Mouse (Mus musculus) kidney, adult 2 months (tissue): ENCODE measurements at regions not wholly inside any gene's neighbourhood (a gene's known extent, or its start where the extent isn't known, plus 50 kb on each side); places are given as distances from the start of the nearest gene placed in this dataset.

Experiments used
- CTCF ChIP-seq: fragments of 200-500 bp; conservative IDR thresholded peaks from 2 replicates; pipeline ENCODE4 v1.5.1; 2011; ENCODE audit warnings: low read depth, mild to moderate bottlenecking, control low read depth, low read length, moderate library complexity, mixed read lengths; ENCODE audit not compliant: insufficient read depth, insufficient read length
- POLR2A ChIP-seq: fragments of 200-500 bp; IDR thresholded peaks from one replicate; pipeline ENCODE4 v1.6.1; 2011; ENCODE audit warnings: low read depth, low read length, control low read depth

DNA sequence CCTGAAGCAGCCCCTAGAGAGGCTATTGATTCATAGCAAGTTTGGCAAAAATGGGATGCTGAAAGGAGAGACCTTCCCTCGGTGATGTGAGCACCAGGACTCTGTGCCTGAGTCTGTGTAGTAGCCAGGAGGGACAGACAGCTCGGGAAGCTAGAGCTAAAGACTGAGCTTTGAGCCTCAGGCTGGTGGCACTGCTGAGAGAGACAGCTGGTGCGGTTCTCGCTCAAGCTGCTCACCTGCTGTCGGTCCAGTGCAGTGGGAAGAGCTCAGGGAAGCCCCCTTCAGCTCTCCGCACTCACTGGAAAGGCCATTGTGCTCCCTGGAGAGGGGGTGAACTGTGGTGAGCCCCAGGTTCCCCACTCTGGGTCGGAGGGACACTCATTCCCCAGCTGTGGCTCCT is 60.4 kb upstream of the Ankrd1 start:
- no peak for TF ChIP-seq CTCF
- no peak for TF ChIP-seq POLR2A
